Mouse (Mus musculus) MN1 (cell line): Measurements from ENCODE around the gene Sparcl1.
A peak's percentile ranks its signal among the peaks of the same experiment; 100 is the strongest.

Experiments used
- DNase-seq: peaks from one replicate; pipeline ENCODE4 v3.0.0-alpha.2; 2016; ENCODE audit warnings: low spot score

Sparcl1 gene

DNA sequence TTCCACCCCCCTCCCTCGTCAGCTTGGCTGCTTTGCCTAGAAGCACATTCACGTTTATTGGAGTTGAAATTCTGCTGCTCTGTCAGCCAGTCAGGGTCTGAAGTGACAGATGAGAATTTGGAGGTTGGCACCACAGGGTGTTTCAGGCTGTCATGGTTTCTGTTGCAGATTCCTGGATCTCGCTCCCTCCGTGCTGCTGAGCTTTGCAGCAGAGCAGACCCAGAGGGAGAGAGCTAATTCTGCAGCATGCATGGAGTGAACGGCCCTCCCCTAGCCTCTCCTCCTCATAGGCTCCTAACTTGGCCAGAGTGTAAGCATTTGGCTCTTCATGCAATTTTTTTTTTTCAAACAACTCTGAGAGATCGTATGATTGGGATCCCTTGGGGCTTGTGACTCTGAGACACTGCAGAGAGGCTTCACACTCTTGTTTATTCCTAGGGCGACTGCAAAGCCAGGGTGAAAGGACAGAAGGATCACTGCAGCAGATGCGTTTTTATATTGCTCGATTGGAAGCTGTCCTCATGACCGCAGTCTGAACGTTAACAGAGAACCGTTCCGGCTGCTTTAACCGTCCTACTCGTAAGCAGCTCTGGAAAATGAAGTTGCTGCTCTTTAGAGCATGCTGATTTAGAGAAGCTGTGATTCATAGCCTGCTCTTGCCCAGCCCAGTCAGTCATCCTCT lies at the start of gene Sparcl1:
Sparcl1 (minus strand) TSS at position 243 of the 682 bp plus-strand sequence.
- peak; percentile 23 for DNase-seq

GRCm38 (mm10) chr5:104161390-104161789 lies 47.9 kb upstream of the Sparcl1 start:
- DNase-seq: no peak

DNA sequence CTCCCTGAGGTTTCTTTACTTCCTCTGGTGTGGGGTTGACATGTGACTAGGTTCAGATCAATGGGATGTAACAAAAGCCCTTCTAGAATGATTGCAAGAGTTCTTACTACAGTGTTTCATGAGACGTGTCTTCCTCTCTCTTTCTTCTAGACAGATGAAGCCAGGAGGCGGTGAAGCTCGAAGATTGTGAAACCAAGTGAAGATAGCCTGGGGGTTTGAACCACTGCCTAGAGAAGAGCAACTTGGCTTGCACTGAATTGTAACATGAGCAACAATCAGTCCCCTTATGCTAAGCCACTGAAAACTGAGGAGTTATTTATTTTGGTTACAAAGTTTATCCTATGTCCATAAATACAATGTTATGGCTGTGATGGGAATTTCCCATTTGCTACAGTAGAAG lies 47.0 kb upstream of the Sparcl1 start:
- DNase-seq: no peak

GRCm38 (mm10) chr5:104158332-104159052 lies 45.0 kb upstream of the Sparcl1 start:
- no peak for DNase-seq

- DNase-seq: no peak
Observed at GRCm38 (mm10) chr5:104157701-104158100, 44.2 kb upstream of the Sparcl1 start.

DNA sequence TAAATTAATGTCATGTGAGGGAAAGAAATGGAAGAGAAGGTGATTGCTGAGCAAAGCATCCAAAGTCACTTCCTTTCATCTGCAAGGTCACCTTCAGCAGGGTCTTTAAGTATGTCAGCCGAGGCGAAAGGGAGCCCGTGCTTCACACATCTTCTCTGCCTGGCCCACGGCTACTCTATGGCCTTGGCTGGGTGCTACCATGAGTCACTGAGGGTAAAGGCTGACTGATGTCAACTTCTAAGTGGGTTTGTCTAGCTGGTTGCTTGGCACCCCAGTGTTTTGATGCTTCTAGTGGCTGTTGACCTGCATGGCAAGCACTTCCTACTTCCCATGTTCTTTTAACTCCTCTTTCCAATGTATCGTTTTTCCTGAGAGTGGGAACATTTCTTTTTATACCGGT lies 36.7 kb upstream of the Sparcl1 start:
- DNase-seq: no peak

DNA sequence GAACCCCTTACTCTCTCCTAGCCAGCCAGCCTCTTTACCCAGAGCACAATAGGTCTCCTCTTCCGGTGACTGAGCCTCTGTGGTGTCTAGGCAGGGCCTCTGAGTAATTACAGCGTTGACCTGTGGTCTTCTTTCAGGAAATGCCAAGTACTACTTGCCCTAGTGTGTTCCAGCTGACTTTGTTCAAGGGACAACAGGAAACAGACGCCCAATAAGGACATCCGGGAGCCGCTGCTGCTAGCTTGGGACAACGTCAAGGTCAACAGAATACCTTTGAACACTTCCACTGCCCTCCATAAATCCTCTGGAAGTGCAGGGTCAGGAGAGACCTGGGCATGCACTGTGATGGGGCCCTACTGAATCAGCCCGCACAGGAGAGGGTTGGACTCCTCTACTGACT lies 35.8 kb upstream of the Sparcl1 start:
- no peak for DNase-seq

GRCm38 (mm10) chr5:104144057-104144456 lies 30.5 kb upstream of the Sparcl1 start:
- no peak for DNase-seq

GRCm38 (mm10) chr5:104141067-104141466 lies 27.5 kb upstream of the Sparcl1 start:
- no peak for DNase-seq

- DNase-seq: no peak
Observed at GRCm38 (mm10) chr5:104137920-104138541, 24.5 kb upstream of the Sparcl1 start.

GRCm38 (mm10) chr5:104133752-104134151 lies 20.2 kb upstream of the Sparcl1 start:
- no peak for DNase-seq

- peak; percentile 9 for DNase-seq
Observed at GRCm38 (mm10) chr5:104131544-104131943, 18.0 kb upstream of the Sparcl1 start.

DNA sequence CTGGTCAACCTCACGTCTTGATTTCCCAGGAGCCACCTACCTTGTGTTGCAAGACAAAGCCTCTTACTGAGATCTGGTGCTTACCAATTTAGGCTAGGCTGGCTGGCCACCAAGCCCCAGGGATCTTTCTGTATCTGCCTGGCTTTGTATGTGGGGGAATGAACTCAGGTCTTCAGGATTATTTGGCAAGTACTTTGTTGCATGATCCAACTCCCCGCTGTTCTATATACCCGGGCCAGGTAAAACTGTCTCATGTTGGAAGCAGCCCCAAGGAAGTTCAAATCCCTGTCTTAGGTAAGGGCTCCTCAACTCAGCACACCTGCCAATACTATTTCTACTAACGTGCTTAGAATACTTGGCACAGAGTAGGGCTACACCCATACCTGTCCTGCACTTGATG lies 17.4 kb upstream of the Sparcl1 start:
- DNase-seq: no peak

DNA sequence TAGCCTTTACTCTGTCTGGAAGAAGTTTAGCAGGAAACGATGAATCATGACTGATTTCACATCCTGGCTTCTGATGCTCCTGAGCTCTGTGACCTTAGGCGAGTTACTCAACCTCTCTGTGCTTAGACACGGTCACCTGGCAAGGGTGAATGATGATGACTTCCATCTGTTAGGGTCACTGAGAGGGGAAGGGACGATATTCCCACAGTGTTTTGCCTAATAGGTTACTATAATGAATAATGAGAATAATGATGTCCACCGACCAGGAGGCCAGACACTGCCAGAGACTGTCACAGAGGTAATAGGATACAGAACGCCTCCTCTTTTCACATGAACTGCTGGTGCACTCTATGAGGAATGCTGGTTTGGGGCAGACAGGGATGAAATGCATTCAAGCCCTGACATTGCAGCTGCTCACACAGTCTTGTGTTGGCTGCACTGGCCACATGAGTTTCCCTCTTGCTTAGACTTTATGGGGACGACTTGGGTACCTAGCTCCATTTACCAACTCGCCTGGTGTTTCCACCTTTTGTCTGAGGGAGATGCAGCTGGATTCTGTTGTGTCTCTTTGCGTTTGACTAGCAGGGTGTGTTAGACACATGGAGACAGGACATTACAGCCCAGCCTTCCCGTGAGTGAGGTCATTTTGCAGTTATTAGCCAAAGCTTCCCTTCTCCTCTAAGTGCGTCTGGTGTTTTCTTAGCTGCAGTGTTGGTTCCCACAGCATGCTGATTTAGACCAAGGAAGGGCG lies 14.9 kb upstream of the Sparcl1 start:
- no peak for DNase-seq

DNA sequence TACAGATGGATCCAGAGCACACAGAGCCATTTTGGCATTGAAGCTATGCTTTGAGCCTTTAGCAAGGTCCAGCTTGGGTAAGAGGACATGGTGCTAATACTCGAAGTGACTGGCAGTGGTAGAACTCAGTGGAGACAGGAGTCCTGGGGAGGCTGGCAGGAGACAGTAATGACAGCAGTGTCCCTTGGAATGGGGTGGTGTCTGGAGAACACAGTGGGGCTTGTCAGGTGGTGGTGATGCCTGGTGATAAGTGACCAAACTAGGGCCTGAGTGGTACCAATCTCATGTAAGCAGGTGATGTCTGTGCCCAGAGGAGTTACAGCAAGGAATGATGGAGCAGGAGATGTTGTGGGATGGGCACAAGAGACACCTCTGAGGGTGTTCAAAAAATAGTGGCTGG lies 13.8 kb upstream of the Sparcl1 start:
- no peak for DNase-seq

DNA sequence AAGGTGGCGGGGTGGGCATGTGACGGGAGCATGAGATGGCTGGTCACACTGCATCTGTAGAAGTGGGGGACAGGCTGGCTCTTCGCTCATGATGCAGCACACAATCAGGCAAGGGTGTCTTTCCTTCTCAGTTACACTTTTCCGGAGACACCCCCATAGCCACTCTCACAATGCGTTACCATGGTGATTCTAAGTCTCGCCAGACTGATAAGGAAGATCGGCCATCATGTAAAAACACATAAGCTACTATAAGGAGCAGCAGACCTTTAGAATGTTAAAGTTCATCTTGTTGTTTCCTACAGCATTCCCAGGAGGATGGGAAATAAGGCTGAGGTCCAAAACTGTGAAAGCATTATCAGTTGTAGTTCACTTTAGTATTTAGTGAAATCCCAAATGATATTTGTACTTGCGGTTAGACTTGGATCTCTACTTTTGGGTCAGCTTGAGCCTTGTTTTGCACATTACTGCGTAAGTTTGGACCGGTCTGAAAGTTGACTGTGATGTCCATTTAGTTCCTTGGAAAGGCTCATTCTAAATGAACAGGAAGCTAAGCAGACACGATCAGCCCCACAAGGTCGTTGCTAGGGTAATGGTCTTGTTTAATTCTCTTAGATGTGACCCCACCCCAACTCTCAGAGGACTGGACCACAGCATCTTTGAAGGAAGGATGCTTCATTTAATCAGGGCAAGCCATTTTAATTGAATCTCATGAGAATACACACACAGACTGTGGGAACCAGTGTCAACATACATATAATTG lies 13.2 kb upstream of the Sparcl1 start:
- no peak for DNase-seq

DNA sequence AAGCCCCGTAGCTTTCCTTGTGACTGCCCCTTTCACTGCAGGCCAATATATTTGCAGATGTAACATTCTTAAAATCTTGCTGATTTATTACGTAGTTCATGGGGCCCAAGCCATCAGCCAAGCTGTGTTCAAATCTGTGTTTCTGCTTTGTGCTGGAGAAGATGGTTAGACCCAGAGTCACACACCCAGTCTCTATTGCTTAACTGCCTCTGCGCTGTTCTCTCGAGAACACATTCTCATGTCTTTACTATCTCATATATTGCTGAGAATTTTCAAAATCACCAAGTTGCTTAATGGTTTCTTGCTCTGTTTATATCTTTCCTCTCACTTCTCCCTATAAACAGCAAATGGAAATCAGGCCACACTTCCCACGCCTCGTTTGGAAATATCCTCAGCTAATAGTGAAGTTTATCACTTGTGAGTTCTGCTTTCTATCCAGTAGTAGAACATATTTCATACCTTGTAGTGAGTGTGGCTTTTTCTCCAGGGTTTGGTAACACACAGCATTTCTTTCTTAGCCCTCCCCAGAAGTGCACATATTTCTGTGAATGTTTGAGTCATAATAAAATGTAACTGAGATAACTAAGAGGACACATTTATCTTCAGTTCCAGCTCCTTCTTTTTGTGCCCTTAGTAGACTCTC lies 10.6 kb upstream of the Sparcl1 start:
- DNase-seq: no peak

GRCm38 (mm10) chr5:104115890-104116289 lies 2.4 kb upstream of the Sparcl1 start:
- DNase-seq: no peak

GRCm38 (mm10) chr5:104115118-104115517 lies 1.6 kb upstream of the Sparcl1 start:
- peak; percentile 64 for DNase-seq

DNA sequence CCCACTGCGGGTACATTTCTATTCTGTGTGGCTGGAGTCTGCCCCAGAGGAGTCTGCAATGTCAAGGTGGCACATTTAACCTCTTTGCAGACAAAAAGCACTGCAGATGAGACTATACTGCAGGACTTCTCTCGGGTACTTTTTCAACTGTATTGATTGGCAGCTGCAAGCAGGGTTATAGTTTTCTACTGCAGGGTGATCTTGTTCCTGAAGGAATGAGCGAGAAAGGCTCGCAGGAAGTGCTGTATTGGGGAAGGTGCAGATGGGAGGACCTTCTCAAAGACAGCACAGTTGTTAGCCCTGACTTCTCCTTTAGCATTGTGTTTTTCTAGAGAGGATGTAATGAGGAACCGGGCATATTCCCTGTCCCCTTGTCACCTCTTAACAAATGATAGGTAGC lies 1.0 kb downstream of the Sparcl1 start:
- DNase-seq: no peak

- DNase-seq: no peak
Observed at GRCm38 (mm10) chr5:104112016-104112415, 1.5 kb downstream of the Sparcl1 start.
